Mouse (Mus musculus) G1E (cell line): ENCODE data around the gene Tmem220.

Experiments
- CTCF ChIP-seq: IDR thresholded peaks from 2 replicates; pipeline ENCODE4 v1.5.1; 2012; ENCODE audit warnings: low read depth, low read length, inconsistent platforms, mixed read lengths
- GATA1 ChIP-seq: IDR thresholded peaks from 2 replicates; pipeline ENCODE4 v1.6.1; 2012; ENCODE audit warnings: borderline replicate concordance, low read length, inconsistent platforms, mixed read lengths
- POLR2AphosphoS5 ChIP-seq: IDR thresholded peaks from 2 replicates; pipeline ENCODE4 v1.6.1; 2012; ENCODE audit warnings: low read depth, low read length, inconsistent platforms; ENCODE audit not compliant: insufficient replicate concordance
- TAL1 ChIP-seq: conservative IDR thresholded peaks from 2 replicates; pipeline ENCODE4 v1.6.1; 2012; ENCODE audit warnings: low read depth, low read length, inconsistent platforms, mixed read lengths

- TF ChIP-seq CTCF (no peak), TAL1 (no peak), GATA1 (no peak), POLR2AphosphoS5 (no peak)
Observed at GRCm38 (mm10) chr11:66982794-66983193, 42.2 kb upstream of the Tmem220 start.
